Mouse (Mus musculus): ENCODE measurements around the gene Lsm2.
"Not testable (repeated sequence)": the region's sequence is repeated elsewhere in the genome, so short reads cannot be mapped to it uniquely, and the experiment has no call there.

The Lsm2 gene

GRCm38 (mm10) chr17:34981690-34982180, at the start of gene Lsm2:
TSS of gene Lsm2 (plus strand) at chr17:34981862.
- DNase-seq (ENCODE audit: low spot score) = peak; percentile 85

- no peak for DNase-seq (ENCODE audit: low spot score)
These were observed 49.4 kb upstream of the Lsm2 start for GRCm38 (mm10) chr17:34932287-34932686.

- no peak for DNase-seq (ENCODE audit: low spot score)
These were observed 47.6 kb upstream of the Lsm2 start for GRCm38 (mm10) chr17:34934031-34934430.

GRCm38 (mm10) chr17:34934830-34935229, 46.8 kb upstream of the Lsm2 start:
- DNase-seq (ENCODE audit: low spot score) = no peak

GRCm38 (mm10) chr17:34937960-34938505, 43.6 kb upstream of the Lsm2 start:
- DNase-seq (ENCODE audit: low spot score) = no peak

- no peak for DNase-seq (ENCODE audit: low spot score)
These were observed 40.2 kb upstream of the Lsm2 start for GRCm38 (mm10) chr17:34941344-34942041.

- no peak for DNase-seq (ENCODE audit: low spot score)
These were observed 38.4 kb upstream of the Lsm2 start for GRCm38 (mm10) chr17:34943128-34943815.

- DNase-seq (ENCODE audit: low spot score) = no peak
These were observed 37.3 kb upstream of the Lsm2 start for GRCm38 (mm10) chr17:34944362-34944761.

- DNase-seq (ENCODE audit: low spot score) = no peak
These were observed 35.0 kb upstream of the Lsm2 start for GRCm38 (mm10) chr17:34946486-34947140.

GRCm38 (mm10) chr17:34947606-34948005, 34.1 kb upstream of the Lsm2 start:
- DNase-seq (ENCODE audit: low spot score) = no peak

GRCm38 (mm10) chr17:34948721-34949552, 32.7 kb upstream of the Lsm2 start:
- DNase-seq (ENCODE audit: low spot score) = not testable (repeated sequence)

GRCm38 (mm10) chr17:34949553-34949969, 32.1 kb upstream of the Lsm2 start:
- no peak for DNase-seq (ENCODE audit: low spot score)

GRCm38 (mm10) chr17:34950514-34951455, 30.9 kb upstream of the Lsm2 start:
- DNase-seq (ENCODE audit: low spot score) = no peak

- no peak for DNase-seq (ENCODE audit: low spot score)
These were observed 29.9 kb upstream of the Lsm2 start for GRCm38 (mm10) chr17:34951636-34952377.

GRCm38 (mm10) chr17:34952378-34953040, 29.2 kb upstream of the Lsm2 start:
- peak; percentile 86 for DNase-seq (ENCODE audit: low spot score)

GRCm38 (mm10) chr17:34953258-34953657, 28.4 kb upstream of the Lsm2 start:
- DNase-seq (ENCODE audit: low spot score) = no peak

GRCm38 (mm10) chr17:34953904-34954303, 27.8 kb upstream of the Lsm2 start:
- DNase-seq (ENCODE audit: low spot score) = no peak

- DNase-seq (ENCODE audit: low spot score) = no peak
These were observed 26.8 kb upstream of the Lsm2 start for GRCm38 (mm10) chr17:34954831-34955230.

- DNase-seq (ENCODE audit: low spot score) = no peak
These were observed 25.8 kb upstream of the Lsm2 start for GRCm38 (mm10) chr17:34955884-34956283.

All from urinary bladder, postnatal 25 days (tissue).